Mouse (Mus musculus) C2C12 (cell line): ENCODE results near the gene Sult1a1.

Experiments
- CEBPB ChIP-seq: IDR thresholded peaks from one replicate; pipeline ENCODE4 v1.6.1; 2011; ENCODE audit warnings: low read depth, mild to moderate bottlenecking, control low read depth, moderate library complexity
- CTCF ChIP-seq: IDR thresholded peaks from one replicate; pipeline ENCODE4 v1.5.1; 2011; ENCODE audit not compliant: control insufficient read depth, insufficient read depth, insufficient read length
- MAX ChIP-seq: IDR thresholded peaks from one replicate; pipeline ENCODE4 v1.6.1; 2011; ENCODE audit warnings: mild to moderate bottlenecking, control low read depth
- MYOG ChIP-seq: IDR thresholded peaks from one replicate; pipeline ENCODE4 v1.6.1; 2011; ENCODE audit not compliant: control insufficient read depth, insufficient read length; ENCODE audit errors: extremely low read depth
- USF1 ChIP-seq: IDR thresholded peaks from one replicate; pipeline ENCODE4 v1.6.1; 2011; ENCODE audit warnings: low read depth, mild to moderate bottlenecking, control low read depth, moderate library complexity

DNA sequence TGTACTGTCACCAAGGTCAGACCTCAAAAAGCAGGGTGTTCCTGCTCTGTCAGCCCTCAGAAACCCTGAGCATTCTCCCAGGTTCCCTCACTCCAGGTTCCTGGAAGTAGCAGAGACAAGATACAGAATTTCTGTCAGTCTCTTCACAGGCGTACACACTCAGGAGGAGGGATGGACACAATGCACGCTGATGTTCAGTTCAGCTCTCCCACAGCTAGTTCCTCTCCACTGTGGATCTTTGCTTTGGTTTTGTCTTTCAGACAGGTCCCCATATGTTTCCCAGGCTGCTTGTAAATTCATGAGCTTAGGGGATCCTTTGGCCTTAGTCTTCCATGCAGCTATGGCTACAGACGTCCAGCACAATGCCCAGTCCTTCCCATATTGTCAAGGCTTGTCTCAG is 20.7 kb upstream of the Sult1a1 start:
- no peak for TF ChIP-seq CTCF
- no peak for TF ChIP-seq USF1
- TF ChIP-seq CEBPB: no peak
- no peak for TF ChIP-seq MAX
- TF ChIP-seq MYOG: no peak
